Mouse (Mus musculus): ENCODE results near the gene Dusp5.
A peak's percentile ranks its signal among the peaks of the same experiment; 100 is the strongest.
"Not testable (repeated sequence)": the region's sequence is repeated elsewhere in the genome, so short reads cannot be mapped to it uniquely, and the experiment has no call there.

Dusp5 gene

GRCm38 (mm10) chr19:53528752-53529454 is at the start of gene Dusp5:
Dusp5 (plus strand) TSS chr19:53529109.
- peak; percentile 97 to 100 for DNase-seq (ENCODE audit: low read depth in 1 of 2, low spot score in 2 of 2)

DNA sequence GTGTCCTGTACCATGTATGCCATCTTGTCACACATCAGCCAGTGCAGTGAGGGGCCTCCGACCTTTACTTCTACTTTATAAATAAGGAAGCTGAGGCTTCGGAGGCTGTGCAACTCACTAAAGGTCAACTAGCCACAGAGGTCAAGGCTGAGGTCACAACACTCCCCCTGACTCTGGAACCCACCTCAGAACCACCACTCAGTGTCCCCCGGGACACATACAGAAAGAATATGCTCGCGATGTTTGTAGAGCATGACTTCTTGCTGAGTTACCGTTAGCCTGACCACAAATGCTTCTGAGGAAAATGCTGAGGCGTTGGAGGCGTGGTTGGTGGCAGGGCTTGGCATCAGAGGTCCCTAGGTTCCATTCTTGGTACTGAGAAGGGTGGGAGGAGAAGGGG is 49.3 kb upstream of the Dusp5 start:
- peak in 1 of 2 experiments; percentile 69 for DNase-seq (ENCODE audit: low read depth in 1 of 2, low spot score in 2 of 2)

GRCm38 (mm10) chr19:53482093-53482492 is 46.8 kb upstream of the Dusp5 start:
- no peak for DNase-seq (ENCODE audit: low read depth in 1 of 2, low spot score in 2 of 2)

DNA sequence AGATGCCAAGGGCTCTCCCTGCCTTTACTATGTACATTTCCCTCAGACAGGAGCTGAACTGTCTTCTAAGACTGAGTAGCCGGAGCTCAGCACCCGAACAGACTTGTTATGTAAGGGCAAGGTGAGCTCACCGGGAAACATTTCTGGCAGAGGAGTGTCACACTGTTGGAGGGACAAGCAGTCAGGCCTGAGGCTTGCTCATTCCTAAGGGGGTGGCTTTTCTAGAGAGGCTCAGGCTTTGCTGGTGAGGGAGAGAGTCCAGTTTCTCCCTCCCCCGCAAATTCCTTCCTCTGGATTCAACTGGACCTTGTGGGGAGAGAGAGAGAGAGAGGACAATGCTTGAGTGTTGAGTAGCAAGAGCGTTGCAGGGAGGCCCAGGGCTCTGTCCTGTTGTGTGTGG is 46.4 kb upstream of the Dusp5 start:
- DNase-seq (ENCODE audit: low read depth in 1 of 2, low spot score in 2 of 2) = no peak

DNA sequence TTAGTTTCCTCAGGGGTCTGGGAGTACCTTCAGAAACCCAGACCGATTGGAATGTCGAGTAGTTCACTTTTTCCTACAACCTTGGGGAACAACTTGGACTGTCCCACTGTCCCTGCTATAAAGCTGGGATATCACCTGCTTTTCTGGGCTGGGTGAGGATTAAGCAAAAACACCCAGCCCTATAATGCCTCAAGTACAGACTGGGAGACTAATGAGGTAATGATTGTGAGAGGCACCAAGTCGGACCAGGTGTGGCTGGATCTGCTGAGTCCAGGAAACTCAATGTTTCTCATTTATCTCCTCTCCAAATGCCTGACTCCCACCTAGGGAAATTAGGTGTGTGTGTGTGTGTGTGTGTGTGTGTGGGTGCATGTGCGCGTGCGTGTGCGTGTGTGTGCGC is 44.9 kb upstream of the Dusp5 start:
- no peak for DNase-seq (ENCODE audit: low read depth in 1 of 2, low spot score in 2 of 2)

GRCm38 (mm10) chr19:53484918-53485317 is 44.0 kb upstream of the Dusp5 start:
- no peak for DNase-seq (ENCODE audit: low read depth in 1 of 2, low spot score in 2 of 2)

DNA sequence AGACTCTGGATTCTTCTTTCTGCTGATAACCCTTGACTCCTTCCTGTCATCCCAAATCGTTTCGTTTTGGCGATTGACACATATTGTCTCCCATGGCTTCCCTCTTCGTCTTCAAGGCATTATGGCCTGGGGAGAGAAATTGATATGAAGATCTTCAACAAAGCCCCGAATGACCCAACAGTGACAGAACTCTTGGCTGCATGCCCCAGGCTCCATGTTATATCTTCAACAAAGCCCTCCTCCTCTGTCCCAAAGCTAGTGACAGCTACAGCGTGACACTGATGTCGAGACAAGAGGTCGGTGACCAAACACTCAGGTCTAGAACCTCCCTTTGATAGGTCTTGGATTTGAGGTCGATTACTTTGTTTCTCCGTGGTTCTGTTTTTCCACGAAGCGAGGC is 39.7 kb upstream of the Dusp5 start:
- no peak for DNase-seq (ENCODE audit: low read depth in 1 of 2, low spot score in 2 of 2)

- no peak for DNase-seq (ENCODE audit: low read depth in 1 of 2, low spot score in 2 of 2)
These were observed 39.0 kb upstream of the Dusp5 start for GRCm38 (mm10) chr19:53489910-53490309.

GRCm38 (mm10) chr19:53490898-53491297 is 38.0 kb upstream of the Dusp5 start:
- no peak for DNase-seq (ENCODE audit: low read depth in 1 of 2, low spot score in 2 of 2)

- no peak for DNase-seq (ENCODE audit: low read depth in 1 of 2, low spot score in 2 of 2)
These were observed 36.4 kb upstream of the Dusp5 start for GRCm38 (mm10) chr19:53492528-53492927.

- no peak for DNase-seq (ENCODE audit: low read depth in 1 of 2, low spot score in 2 of 2)
These were observed 35.0 kb upstream of the Dusp5 start for GRCm38 (mm10) chr19:53493866-53494265.

GRCm38 (mm10) chr19:53497910-53498309 is 31.0 kb upstream of the Dusp5 start:
- no peak for DNase-seq (ENCODE audit: low read depth in 1 of 2, low spot score in 2 of 2)

- DNase-seq (ENCODE audit: low read depth in 1 of 2, low spot score in 2 of 2) = no peak
These were observed 29.9 kb upstream of the Dusp5 start for GRCm38 (mm10) chr19:53499049-53499448.

- DNase-seq (ENCODE audit: low read depth in 1 of 2, low spot score in 2 of 2) = no peak
These were observed 29.4 kb upstream of the Dusp5 start for GRCm38 (mm10) chr19:53499451-53499940.

- DNase-seq (ENCODE audit: low read depth in 1 of 2, low spot score in 2 of 2) = no peak
These were observed 28.5 kb upstream of the Dusp5 start for GRCm38 (mm10) chr19:53500298-53501006.

DNA sequence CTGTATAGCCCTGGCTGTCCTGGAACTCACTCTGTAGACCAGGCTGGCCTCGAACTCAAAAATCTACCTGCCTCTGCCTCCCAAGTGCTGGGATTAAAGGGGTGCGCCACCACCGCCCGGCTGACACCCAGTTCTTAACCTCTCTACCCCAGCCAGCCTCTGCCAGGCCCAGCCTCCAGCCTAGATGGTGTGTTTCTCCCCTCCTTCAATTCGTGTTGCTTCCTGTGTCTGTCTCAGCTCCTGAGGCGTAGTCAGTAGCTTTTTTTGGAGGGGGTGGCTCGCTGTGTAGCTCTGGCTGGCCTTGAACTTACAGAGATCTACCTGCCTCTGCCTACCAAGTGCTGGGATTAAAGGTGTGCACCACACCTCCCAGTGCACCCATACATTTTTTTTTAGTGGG is 27.7 kb upstream of the Dusp5 start:
- DNase-seq (ENCODE audit: low read depth in 1 of 2, low spot score in 2 of 2) = not testable (repeated sequence)

DNA sequence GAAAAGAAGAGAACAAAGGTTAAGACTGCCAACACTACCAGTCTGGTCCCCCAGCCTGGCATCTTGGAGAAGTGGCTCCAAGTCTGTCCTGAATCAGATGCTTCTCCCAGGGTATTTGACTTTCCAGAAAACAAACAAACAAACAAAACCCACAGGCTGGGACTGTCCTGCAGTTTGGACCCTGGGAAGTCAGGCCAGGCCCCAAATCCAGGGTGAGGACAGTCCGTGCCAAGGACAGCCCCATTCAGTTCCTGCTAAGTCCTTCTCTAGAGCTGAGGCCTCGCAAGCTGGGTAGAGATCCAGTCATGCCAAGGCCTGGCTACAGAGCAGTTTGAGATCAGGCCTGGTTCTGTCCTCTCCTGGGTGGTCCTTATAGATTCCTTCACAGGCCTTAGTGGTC is 27.1 kb upstream of the Dusp5 start:
- DNase-seq (ENCODE audit: low read depth in 1 of 2, low spot score in 2 of 2) = no peak

DNA sequence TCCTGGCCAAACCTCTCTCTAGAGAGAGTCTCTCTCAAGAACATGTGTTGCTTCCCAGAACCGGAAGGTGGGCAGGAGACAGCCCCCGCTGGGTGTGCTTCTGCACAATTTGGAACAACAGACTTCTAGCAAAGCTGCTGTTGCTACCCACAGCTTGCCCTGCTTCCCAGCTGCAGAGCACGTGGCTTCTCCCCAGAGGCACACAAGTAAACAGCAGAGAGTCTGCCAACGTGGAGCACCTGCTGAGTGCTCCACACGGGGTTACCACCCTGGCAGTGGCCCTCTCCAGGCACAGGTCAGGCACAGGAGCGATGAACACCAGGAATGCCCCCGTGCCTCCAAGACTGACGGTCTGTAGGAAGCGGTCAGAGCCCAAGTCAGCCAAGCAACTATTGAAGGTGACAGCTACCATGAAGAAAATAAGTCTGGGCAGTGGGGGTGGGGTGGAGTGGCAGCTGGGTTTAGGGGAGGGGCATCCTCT is 26.0 kb upstream of the Dusp5 start:
- no peak for DNase-seq (ENCODE audit: low read depth in 1 of 2, low spot score in 2 of 2)

DNA sequence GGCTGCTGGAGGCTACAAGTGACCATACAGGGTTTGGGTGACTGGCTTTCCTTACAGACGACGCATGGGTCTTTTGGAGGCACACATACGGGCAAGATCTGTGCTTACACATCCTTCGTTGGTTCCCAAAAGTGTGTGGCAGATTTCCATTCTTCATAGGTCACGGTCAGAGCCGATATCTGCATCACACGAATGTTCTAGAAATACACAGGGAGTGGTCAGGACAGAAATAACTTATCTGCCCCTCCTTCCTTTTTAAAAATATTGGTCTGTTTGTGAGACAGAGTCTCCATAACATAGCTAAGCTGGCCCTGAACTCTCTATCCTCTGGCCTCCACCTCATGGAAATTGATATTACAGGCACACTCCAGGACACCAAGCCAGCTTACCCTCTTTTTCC is 24.7 kb upstream of the Dusp5 start:
- no peak for DNase-seq (ENCODE audit: low read depth in 1 of 2, low spot score in 2 of 2)

- DNase-seq (ENCODE audit: low read depth in 1 of 2, low spot score in 2 of 2) = no peak
These were observed 23.2 kb upstream of the Dusp5 start for GRCm38 (mm10) chr19:53505728-53506127.

DNA sequence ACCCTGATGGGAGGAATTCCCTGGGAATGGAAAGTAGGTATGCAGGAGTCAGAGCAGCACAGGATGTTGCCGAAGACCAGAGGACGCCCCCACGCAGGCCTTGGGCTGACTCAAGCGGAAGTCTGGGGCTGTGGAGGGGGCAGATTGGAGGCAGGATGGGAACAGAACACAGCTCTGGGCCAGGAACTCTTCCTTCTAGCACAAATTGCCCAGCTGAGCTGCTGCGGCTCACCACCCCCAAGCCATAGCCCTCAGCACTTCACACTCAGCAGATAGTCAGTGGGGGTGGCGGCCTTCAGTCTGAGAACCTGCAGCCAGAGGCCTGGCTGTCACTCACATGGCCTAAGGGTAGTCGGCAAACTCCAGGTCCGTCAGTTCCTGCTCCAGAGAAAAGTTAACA is 21.4 kb upstream of the Dusp5 start:
- no peak for DNase-seq (ENCODE audit: low read depth in 1 of 2, low spot score in 2 of 2)

GRCm38 (mm10) chr19:53511244-53511934 is 17.5 kb upstream of the Dusp5 start:
- no peak for DNase-seq (ENCODE audit: low read depth in 1 of 2, low spot score in 2 of 2)
